Mouse (Mus musculus): ENCODE results near the gene Gm28305.

Gm28305 gene

GRCm38 (mm10) chr9:104064571-104064970 is 24.1 kb downstream of the Gm28305 start:
- in situ Hi-C loops (cut with MboI, MseI): loop anchor here (5.0 kb wide), 1 partner anchor 62 kb away; the partner anchor contains the start of gene Nphp3

DNA sequence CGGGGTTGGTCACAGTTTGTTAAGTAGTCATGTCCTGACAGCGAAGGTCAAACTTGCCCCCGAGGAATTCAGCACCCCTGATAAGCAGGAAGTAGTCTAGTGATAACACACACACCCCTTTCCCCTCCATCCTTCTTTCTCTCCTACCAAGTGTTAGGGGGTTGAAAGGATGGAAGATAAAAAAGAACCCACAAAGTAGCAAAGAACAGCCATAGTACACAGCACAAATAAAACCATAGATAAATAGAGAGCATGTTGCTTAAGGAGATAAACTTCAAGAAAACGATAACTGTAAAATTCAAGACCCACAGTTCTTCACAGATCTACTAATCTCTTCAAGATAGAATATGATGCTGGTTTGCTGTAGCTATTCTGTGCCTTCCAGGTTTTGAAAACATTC is 29.8 kb downstream of the Gm28305 start:
- in situ Hi-C loops (cut with MboI, MseI): no loop called here

- in situ Hi-C loops (cut with MboI, MseI): no loop called here
Observed at GRCm38 (mm10) chr9:104070863-104071604, 30.6 kb downstream of the Gm28305 start.

- in situ Hi-C loops (cut with MboI, MseI): no loop called here
Observed at GRCm38 (mm10) chr9:104075808-104076207, 35.3 kb downstream of the Gm28305 start.

- in situ Hi-C loops (cut with MboI, MseI): no loop called here
Observed at GRCm38 (mm10) chr9:104078780-104079179, 38.3 kb downstream of the Gm28305 start.

DNA sequence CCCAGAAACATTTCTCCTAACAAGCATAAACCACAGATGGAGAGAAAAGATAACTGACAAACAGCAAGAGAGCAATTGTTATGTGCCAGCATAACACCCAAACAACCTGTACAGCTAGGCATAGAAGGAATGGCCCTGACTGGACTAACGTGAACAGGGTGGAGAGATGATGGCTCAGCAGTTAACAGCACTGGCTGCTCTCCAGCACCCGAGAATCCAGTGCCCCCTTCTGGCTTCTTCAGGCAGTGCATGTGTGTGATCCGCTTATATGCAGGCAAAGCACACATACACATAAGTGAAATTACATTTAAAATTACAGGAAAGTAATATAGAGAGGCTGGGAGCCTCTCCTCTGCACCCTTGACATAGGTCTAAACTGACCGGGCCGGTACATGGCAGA is 38.9 kb downstream of the Gm28305 start:
- in situ Hi-C loops (cut with MboI, MseI): no loop called here

- in situ Hi-C loops (cut with MboI, MseI): no loop called here
Observed at GRCm38 (mm10) chr9:104080038-104080437, 39.6 kb downstream of the Gm28305 start.

- in situ Hi-C loops (cut with MboI, MseI): no loop called here
Observed at GRCm38 (mm10) chr9:104085730-104086429, 45.4 kb downstream of the Gm28305 start.

- in situ Hi-C loops (cut with MboI, MseI): no loop called here
Observed at GRCm38 (mm10) chr9:104088555-104088954, 48.1 kb downstream of the Gm28305 start.

DNA sequence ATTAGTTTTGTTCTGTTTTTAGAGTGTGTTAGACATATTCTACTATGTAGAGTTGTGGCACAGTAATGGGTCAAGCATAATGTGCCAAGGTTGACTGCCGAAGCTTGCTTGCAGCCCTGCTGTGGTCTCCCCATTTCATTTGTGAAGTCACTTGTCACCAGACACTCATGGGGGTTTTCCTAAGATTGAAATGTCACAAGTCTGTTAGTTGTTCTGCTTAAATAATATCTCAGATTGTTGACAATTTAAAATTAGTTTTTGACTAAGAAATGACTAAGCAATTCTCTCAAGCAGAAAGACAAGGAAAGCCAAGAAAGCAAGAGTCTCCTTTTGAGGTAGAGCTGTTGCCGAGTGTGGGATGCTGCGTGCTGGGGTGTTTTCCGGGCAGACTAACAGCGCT is 52.5 kb downstream of the Gm28305 start:
- in situ Hi-C loops (cut with MboI, MseI): no loop called here

- in situ Hi-C loops (cut with MboI, MseI): no loop called here
Observed at GRCm38 (mm10) chr9:104098256-104098655, 57.8 kb downstream of the Gm28305 start.

- in situ Hi-C loops (cut with MboI, MseI): no loop called here
Observed at GRCm38 (mm10) chr9:104099060-104099459, 58.6 kb downstream of the Gm28305 start.

DNA sequence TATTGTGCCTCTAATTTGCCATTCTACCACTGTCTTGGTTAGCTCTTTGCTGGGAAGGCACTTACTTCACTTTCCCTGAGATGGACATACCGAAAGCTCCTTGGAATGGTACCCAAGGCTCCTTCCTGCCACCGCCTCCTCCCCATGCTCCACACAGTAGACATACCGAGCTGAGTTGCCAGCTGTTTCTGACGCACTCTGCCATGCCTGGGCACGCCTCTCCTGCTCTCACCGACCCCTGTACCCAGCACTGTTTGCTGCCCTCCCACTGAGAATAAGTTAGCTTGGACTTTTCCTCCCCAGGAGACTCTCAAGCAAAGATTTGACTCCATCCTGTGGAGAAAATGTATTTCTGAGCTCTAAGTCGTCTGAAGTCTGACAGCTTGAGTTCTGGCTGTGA is 60.4 kb downstream of the Gm28305 start:
- in situ Hi-C loops (cut with MboI, MseI): no loop called here

GRCm38 (mm10) chr9:104101458-104101857 is 61.0 kb downstream of the Gm28305 start:
- in situ Hi-C loops (cut with MboI, MseI): no loop called here

DNA sequence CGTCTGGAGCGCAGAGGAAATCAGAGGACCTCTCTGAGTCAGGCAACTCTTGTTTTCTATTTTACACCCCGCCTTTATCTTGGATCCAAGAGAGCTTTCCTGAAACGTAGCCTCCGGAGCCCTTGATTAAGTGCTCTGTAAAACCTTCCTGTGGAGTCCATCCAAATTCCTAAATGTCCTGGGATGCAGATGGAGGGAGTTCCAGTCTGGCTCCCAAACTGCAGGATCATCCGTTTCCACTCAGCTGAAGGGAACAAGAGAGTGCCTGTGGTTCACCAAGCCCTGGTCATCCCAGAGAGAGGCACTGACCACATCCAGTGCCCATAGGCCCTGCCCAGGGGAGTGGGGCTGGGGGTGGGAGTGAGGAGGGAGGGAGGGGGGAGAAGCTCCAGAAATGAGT is 61.8 kb downstream of the Gm28305 start:
- in situ Hi-C loops (cut with MboI, MseI): no loop called here

- in situ Hi-C loops (cut with MboI, MseI): no loop called here
Observed at GRCm38 (mm10) chr9:104102901-104103300, 62.4 kb downstream of the Gm28305 start.

- in situ Hi-C loops (cut with MboI, MseI): no loop called here
Observed at GRCm38 (mm10) chr9:104104986-104105385, 64.5 kb downstream of the Gm28305 start.

GRCm38 (mm10) chr9:104106930-104107329 is 66.5 kb downstream of the Gm28305 start:
- in situ Hi-C loops (cut with MboI, MseI): no loop called here

DNA sequence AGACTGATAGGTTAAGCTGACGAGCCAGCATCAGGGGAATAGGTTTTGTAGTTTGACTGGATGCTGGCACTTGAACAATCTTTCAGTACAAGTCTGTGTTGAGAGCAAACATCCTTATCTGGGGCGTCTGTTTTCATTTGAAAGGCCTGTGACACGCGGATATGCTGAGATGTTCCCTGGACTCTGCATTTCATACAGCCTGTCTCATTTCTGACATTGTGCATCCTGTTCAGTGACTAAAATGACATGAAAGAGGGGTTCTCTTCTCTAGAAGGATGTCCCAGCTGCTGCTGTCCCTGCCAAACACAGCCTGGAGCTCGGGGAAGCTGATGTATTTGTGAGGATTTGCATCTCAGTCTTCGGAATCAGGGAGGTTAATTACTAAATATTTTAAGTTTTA is 67.0 kb downstream of the Gm28305 start:
- in situ Hi-C loops (cut with MboI, MseI): no loop called here

DNA sequence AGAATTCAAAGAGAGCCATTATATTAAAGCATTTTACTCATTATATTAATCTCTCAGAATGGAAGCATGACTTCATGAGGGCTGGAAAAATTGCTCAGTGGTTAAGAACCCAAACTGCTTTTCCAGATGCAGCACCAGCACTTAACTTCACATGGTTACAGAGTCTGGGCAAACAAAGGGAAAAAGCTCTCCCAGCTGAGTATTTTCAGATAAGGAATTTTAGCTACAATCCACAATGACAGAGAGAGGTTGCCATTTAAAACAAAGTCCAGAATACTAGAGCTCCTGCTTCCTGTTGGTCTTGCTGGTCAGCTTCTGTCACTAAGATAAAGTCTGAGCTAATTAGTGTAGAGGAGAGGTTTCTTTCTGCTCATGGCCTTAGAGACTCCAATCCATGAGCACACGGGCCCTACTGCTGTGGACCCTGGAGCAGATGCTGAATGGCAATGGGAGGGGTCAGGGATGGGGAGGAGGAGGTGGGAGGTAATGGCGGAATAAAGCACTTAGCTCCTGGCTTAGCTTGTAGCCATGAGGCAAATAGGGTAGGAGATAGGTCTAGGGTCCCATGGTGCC is 68.2 kb downstream of the Gm28305 start:
- in situ Hi-C loops (cut with MboI, MseI): no loop called here

GRCm38 (mm10) chr9:104109151-104109550 is 68.7 kb downstream of the Gm28305 start:
- in situ Hi-C loops (cut with MboI, MseI): no loop called here

DNA sequence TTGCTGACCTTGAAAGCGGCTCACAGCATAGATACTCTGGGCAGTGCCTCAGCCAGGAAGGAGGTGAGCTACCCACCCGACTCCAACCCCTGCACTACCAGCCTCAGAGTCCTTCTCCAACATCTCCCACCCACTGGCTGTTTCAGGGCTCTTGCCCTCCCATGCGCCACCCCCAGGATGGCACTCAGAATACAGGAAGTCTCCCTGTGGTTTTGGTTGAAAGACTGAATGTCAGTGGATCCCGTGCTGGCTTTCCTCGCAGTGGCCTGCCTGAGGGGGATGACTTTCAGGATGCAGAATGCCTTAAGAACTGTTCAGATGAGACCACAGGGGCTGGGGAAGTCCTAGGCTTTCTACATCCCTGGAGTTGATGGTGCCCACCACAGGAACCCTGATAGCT is 82.6 kb downstream of the Gm28305 start:
- in situ Hi-C loops (cut with MboI, MseI): no loop called here

GRCm38 (mm10) chr9:104123622-104124021 is 83.2 kb downstream of the Gm28305 start:
- in situ Hi-C loops (cut with MboI, MseI): no loop called here

All from T-helper 2 cell (primary cell).